In genomic region chr6:113483729-113484128, GRCm38 (mm10) we compare ENCODE assay signal across 8 mouse cellular contexts. TPM values are rescaled to one million over a fixed set of nuclear protein-coding genes. Genes with fewer than 3 reads are reported as not detected.
A peak's percentile ranks its signal among the peaks of the same experiment; 100 is the strongest.
DNase-seq lines count a peak whose midpoint lies in the region; ATAC-seq and TF ChIP-seq lines count a peak whose summit lies in the region.

No protein-coding gene starts in this region.

- H3K4me1 ChIP-seq in lung, embryonic 15.5 days = peaks cover 28% of the 10 kb centered on the region
- H3K4me1 ChIP-seq in cerebellum, adult 2 months (ENCODE audit: control insufficient read depth, insufficient read depth, low read length) = peaks cover 17% of the 10 kb centered on the region
- H3K4me1 ChIP-seq in forebrain, embryonic 15.5 days = peaks cover 32% of the 10 kb centered on the region
- peaks cover 21% of the 10 kb centered on the region for H3K4me1 ChIP-seq in midbrain, embryonic 14.5 days (ENCODE audit: control insufficient read depth, insufficient read depth, low read length)

- H3K4me3 ChIP-seq in lung, embryonic 15.5 days = peak overlapping the region; percentile 57
- peak overlapping the region; percentile 94 for H3K4me3 ChIP-seq in cerebellum, adult 2 months (replicated peaks; ENCODE audit: insufficient read depth, low read depth, low read length)
- H3K4me3 ChIP-seq in forebrain, embryonic 15.5 days = peak overlapping the region; percentile 70
- H3K4me3 ChIP-seq in midbrain, embryonic 14.5 days (replicated peaks; ENCODE audit: low read depth, low read length) = peak overlapping the region; percentile 64

- ATAC-seq in lung, embryonic 15.5 days (ENCODE audit: borderline replicate concordance, extremely low read depth, low FRiP score, low TSS enrichment) = peak; percentile 28; the same call in 1 of the 2 replicates
- peak; percentile 70 for ATAC-seq in forebrain, embryonic 15.5 days (replicated peaks)
- ATAC-seq in midbrain, embryonic 14.5 days (ENCODE audit: low FRiP score, low TSS enrichment) = peak; percentile 51

- no peak for DNase-seq in lung, postnatal 25 days (ENCODE audit: low spot score)
- DNase-seq in cerebellum, adult 2 months = peak; percentile 58 to 63
- DNase-seq in kidney, postnatal 10 days = peak; percentile 43
- peak; percentile 71 for DNase-seq in midbrain, embryonic 14.5 days
- no peak for DNase-seq in layer of hippocampus, adult 8-10 months (ENCODE audit: low spot score in 2 of 2)
- no peak for DNase-seq in gastrocnemius, postnatal 4 days (ENCODE audit: low spot score in 2 of 2)

- H3K27ac ChIP-seq in lung, embryonic 15.5 days = peak overlapping the region; percentile 89
- H3K27ac ChIP-seq in cerebellum, adult 2 months (ENCODE audit: insufficient read depth, low read length) = peak overlapping the region; percentile 96
- peak overlapping the region; percentile 81 for H3K27ac ChIP-seq in forebrain, embryonic 15.5 days (replicated peaks)
- H3K27ac ChIP-seq in midbrain, embryonic 14.5 days (replicated peaks; ENCODE audit: low read depth, low read length) = peak overlapping the region; percentile 86

- H3K9me3 ChIP-seq in lung, embryonic 15.5 days = no peaks in the 10 kb centered on the region
- H3K9me3 ChIP-seq in forebrain, embryonic 15.5 days = no peaks in the 10 kb centered on the region
- no peaks in the 10 kb centered on the region for H3K9me3 ChIP-seq in midbrain, embryonic 14.5 days (ENCODE audit: control insufficient read depth, low read length)

- TF ChIP-seq CTCF in cerebellum, adult 2 months (IDR thresholded peaks at IDR 0.05; ENCODE audit: borderline replicate concordance, insufficient read depth, low read depth, low read length) = no peak

- 8% methylated on average over 10 of the region's 10 CpGs for WGBS in lung, embryonic 15.5 days
- WGBS in cerebellum, adult 2 months = 1% methylated on average over 10 of the region's 10 CpGs
- 6% methylated on average over 10 of the region's 10 CpGs for WGBS in forebrain, embryonic 15.5 days
- 8% methylated on average over 10 of the region's 10 CpGs for WGBS in midbrain, embryonic 14.5 days

- TF ChIP-seq POLR2A in cerebellum, adult 2 months (IDR thresholded peaks at IDR 0.05; ENCODE audit: borderline replicate concordance, insufficient read depth, low read length) = no peak

- peak overlapping the region; percentile 82 for H3K4me2 ChIP-seq in lung, embryonic 15.5 days
- peak overlapping the region; percentile 91 for H3K4me2 ChIP-seq in forebrain, embryonic 15.5 days (replicated peaks)
- peak overlapping the region; percentile 79 for H3K4me2 ChIP-seq in midbrain, embryonic 14.5 days (ENCODE audit: low read length)

- peaks cover 26% of the 10 kb centered on the region for H3K27me3 ChIP-seq in lung, embryonic 15.5 days
- H3K27me3 ChIP-seq in cerebellum, adult 2 months (ENCODE audit: control insufficient read depth, insufficient read depth, low read length) = no peaks in the 10 kb centered on the region
- H3K27me3 ChIP-seq in forebrain, embryonic 15.5 days = 0 out of 2 replicates have a peak, but pooled peaks cover 4% of the 10 kb centered on the region
- no peaks in the 10 kb centered on the region for H3K27me3 ChIP-seq in midbrain, embryonic 14.5 days (ENCODE audit: control insufficient read depth, insufficient read depth, low read length)

- H3K9ac ChIP-seq in lung, embryonic 15.5 days = peak overlapping the region; percentile 54
- peak overlapping the region; percentile 77 for H3K9ac ChIP-seq in forebrain, embryonic 15.5 days (replicated peaks)
- H3K9ac ChIP-seq in midbrain, embryonic 14.5 days (replicated peaks; ENCODE audit: low read length) = peak overlapping the region; percentile 77

- no peaks in the 10 kb centered on the region for H3K36me3 ChIP-seq in lung, embryonic 15.5 days
- H3K36me3 ChIP-seq in forebrain, embryonic 15.5 days = 0 out of 2 replicates have a peak, but pooled peaks cover 8% of the 10 kb centered on the region
- H3K36me3 ChIP-seq in midbrain, embryonic 14.5 days (ENCODE audit: control insufficient read depth, insufficient read depth, low read length) = peaks cover 14% of the 10 kb centered on the region

RNA-seq across cellular contexts. Expression of gene Creld1, which starts 0.6 kb away (rescaled TPM):
- polyA plus RNA-seq in lung, embryonic 15.5 days (2015; fragmentation: Nextera tagmentation; extraction: Ambion mirVana) = 33.1 and 36.3 TPM in 2 replicates
- 57.4 and 58.1 TPM in 2 replicates for polyA plus RNA-seq in cerebellum, adult 2 months (2012; rRNA removed)
- 63.8 and 66.7 TPM in 2 replicates for polyA plus RNA-seq in forebrain, embryonic 15.5 days (2015; fragmentation: Nextera tagmentation; extraction: Ambion mirVana)
- polyA plus RNA-seq in midbrain, embryonic 14.5 days (2014; fragmentation: Nextera tagmentation; extraction: Ambion mirVana) = 49.7 and 51.1 TPM in 2 replicates
- total RNA-seq in layer of hippocampus, adult 8-10 months (2022) = 100 to 1,000 TPM in 2 of 4 experiments, 10 to 100 TPM in 2; 86.9 to 135 (median 104) TPM
- 10 to 100 TPM; 38.7 to 45.2 TPM for total RNA-seq in gastrocnemius, postnatal 4 days (2021)

RNA-seq across cellular contexts. Expression of gene Il17rc, which starts 12.5 kb away (rescaled TPM):
- polyA plus RNA-seq in lung, embryonic 15.5 days (2015; fragmentation: Nextera tagmentation; extraction: Ambion mirVana) = 19.1 and 20.2 TPM in 2 replicates
- polyA plus RNA-seq in cerebellum, adult 2 months (2012; rRNA removed) = 6.6 and 7.5 TPM in 2 replicates
- polyA plus RNA-seq in forebrain, embryonic 15.5 days (2015; fragmentation: Nextera tagmentation; extraction: Ambion mirVana) = 1.6 and 2.4 TPM in 2 replicates
- polyA plus RNA-seq in midbrain, embryonic 14.5 days (2014; fragmentation: Nextera tagmentation; extraction: Ambion mirVana) = 0.77 and 0.93 TPM in 2 replicates
- total RNA-seq in layer of hippocampus, adult 8-10 months (2022) = 1 to 10 TPM; 3.8 to 6.1 (median 4.8) TPM
- total RNA-seq in gastrocnemius, postnatal 4 days (2021) = 10 to 100 TPM in 1 of 2 experiments, 1 to 10 TPM in 1; 9.5 to 11.0 TPM

RNA-seq across cellular contexts. Expression of gene Prrt3, which starts 18.0 kb away (rescaled TPM):
- polyA plus RNA-seq in lung, embryonic 15.5 days (2015; fragmentation: Nextera tagmentation; extraction: Ambion mirVana) = 0.17 and 0.21 TPM in 2 replicates
- 41.2 and 43.0 TPM in 2 replicates for polyA plus RNA-seq in cerebellum, adult 2 months (2012; rRNA removed)
- polyA plus RNA-seq in forebrain, embryonic 15.5 days (2015; fragmentation: Nextera tagmentation; extraction: Ambion mirVana) = 5.1 and 6.0 TPM in 2 replicates
- 8.2 and 10.6 TPM in 2 replicates for polyA plus RNA-seq in midbrain, embryonic 14.5 days (2014; fragmentation: Nextera tagmentation; extraction: Ambion mirVana)
- 10 to 100 TPM; 45.3 to 51.3 (median 49.8) TPM for total RNA-seq in layer of hippocampus, adult 8-10 months (2022)
- under 1 TPM; 0.13 to 0.15 TPM for total RNA-seq in gastrocnemius, postnatal 4 days (2021)

RNA-seq across cellular contexts. Expression of gene Il17re, which starts 25.4 kb away (rescaled TPM):
- polyA plus RNA-seq in lung, embryonic 15.5 days (2015; fragmentation: Nextera tagmentation; extraction: Ambion mirVana) = 19.5 and 23.5 TPM in 2 replicates
- polyA plus RNA-seq in cerebellum, adult 2 months (2012; rRNA removed) = 4.8 and 9.2 TPM in 2 replicates
- polyA plus RNA-seq in forebrain, embryonic 15.5 days (2015; fragmentation: Nextera tagmentation; extraction: Ambion mirVana) = not detected in 2 replicates
- polyA plus RNA-seq in midbrain, embryonic 14.5 days (2014; fragmentation: Nextera tagmentation; extraction: Ambion mirVana) = 0.09 TPM in 1 of 2 replicates, not detected in the other
- total RNA-seq in layer of hippocampus, adult 8-10 months (2022) = under 1 TPM; 0.22 to 0.45 (median 0.41) TPM
- total RNA-seq in gastrocnemius, postnatal 4 days (2021) = under 1 TPM; 0.52 to 0.88 TPM

RNA-seq across cellular contexts. Expression of gene Jagn1, which starts 41.4 kb away (rescaled TPM):
- polyA plus RNA-seq in lung, embryonic 15.5 days (2015; fragmentation: Nextera tagmentation; extraction: Ambion mirVana) = 77.1 and 82.8 TPM in 2 replicates
- 58.4 and 61.0 TPM in 2 replicates for polyA plus RNA-seq in cerebellum, adult 2 months (2012; rRNA removed)
- 89.2 and 93.1 TPM in 2 replicates for polyA plus RNA-seq in forebrain, embryonic 15.5 days (2015; fragmentation: Nextera tagmentation; extraction: Ambion mirVana)
- polyA plus RNA-seq in midbrain, embryonic 14.5 days (2014; fragmentation: Nextera tagmentation; extraction: Ambion mirVana) = 86.1 and 96.9 TPM in 2 replicates
- total RNA-seq in layer of hippocampus, adult 8-10 months (2022) = 10 to 100 TPM; 38.5 to 47.0 (median 39.7) TPM
- total RNA-seq in gastrocnemius, postnatal 4 days (2021) = 10 to 100 TPM; 34.7 to 39.8 TPM

Comparison
In these comparisons a context has a peak if more than half of its experiments do, and no peak if none do; other contexts are left out.
1. DNase-seq: peak in cerebellum, adult 2 months (2 of 2), kidney, postnatal 10 days (single experiment) and midbrain, embryonic 14.5 days (single experiment); none in lung, postnatal 25 days (single experiment), layer of hippocampus, adult 8-10 months (0 of 2) and gastrocnemius, postnatal 4 days (0 of 2).
2. Peak in every context shown above with its lines, with median percentiles within 50 percentile points of each other: ATAC-seq, H3K27ac ChIP-seq, H3K4me2 ChIP-seq, H3K4me3 ChIP-seq and H3K9ac ChIP-seq.